Mouse (Mus musculus): ENCODE data around the gene Corin. TPM values are rescaled to one million over a fixed set of nuclear protein-coding genes. Genes with fewer than 3 reads are reported as not detected.
A peak's percentile ranks its signal among the peaks of the same experiment; 100 is the strongest.

The Corin gene
- total RNA-seq, 2 experiments from 2014 or later, result 147 to 164 TPM

GRCm38 (mm10) chr5:72446104-72446503, 58.2 kb downstream of the Corin start:
- DNase-seq, result peak in 1 of 2 experiments; percentile 27
- intact Hi-C loops (cut with DNase I), result no loop called here

GRCm38 (mm10) chr5:72443946-72444345, 60.3 kb downstream of the Corin start:
- DNase-seq, result peak in 1 of 2 experiments; percentile 24
- intact Hi-C loops (cut with DNase I), result no loop called here

GRCm38 (mm10) chr5:72443007-72443406, 61.3 kb downstream of the Corin start:
- no peak for DNase-seq
- intact Hi-C loops (cut with DNase I), result no loop called here

- intact Hi-C loops (cut with DNase I), result no loop called here
- DNase-seq, result no peak
Measured at GRCm38 (mm10) chr5:72441181-72441580, 63.1 kb downstream of the Corin start.

- intact Hi-C loops (cut with DNase I), result no loop called here
- no peak for DNase-seq
Measured at GRCm38 (mm10) chr5:72435085-72435484, 69.2 kb downstream of the Corin start.

GRCm38 (mm10) chr5:72431856-72432255, 72.4 kb downstream of the Corin start:
- no peak for DNase-seq
- intact Hi-C loops (cut with DNase I), result no loop called here

- intact Hi-C loops (cut with DNase I), result no loop called here
- no peak for DNase-seq
Measured at GRCm38 (mm10) chr5:72427556-72427955, 76.7 kb downstream of the Corin start.

- DNase-seq, result no peak
- intact Hi-C loops (cut with DNase I), result no loop called here
Measured at GRCm38 (mm10) chr5:72425342-72426010, 78.8 kb downstream of the Corin start.

GRCm38 (mm10) chr5:72411874-72412329, 92.4 kb downstream of the Corin start:
- peak in 1 of 2 experiments; percentile 42 for DNase-seq
- intact Hi-C loops (cut with DNase I), result loop anchor here (5.0 kb wide), 1 partner anchor 90 kb away; the partner anchor contains the start of gene Corin

GRCm38 (mm10) chr5:72410841-72411240, 93.4 kb downstream of the Corin start:
- no peak for DNase-seq
- intact Hi-C loops (cut with DNase I), result loop anchor here (5.0 kb wide), 1 partner anchor 91 kb away; the partner anchor contains the start of gene Corin

- intact Hi-C loops (cut with DNase I), result no loop called here
- no peak for DNase-seq
Measured at GRCm38 (mm10) chr5:72403376-72403775, 100.9 kb downstream of the Corin start.

- no peak for DNase-seq
- intact Hi-C loops (cut with DNase I), result no loop called here
Measured at GRCm38 (mm10) chr5:72402913-72403312, 101.4 kb downstream of the Corin start.

- intact Hi-C loops (cut with DNase I), result no loop called here
- DNase-seq, result no peak
Measured at GRCm38 (mm10) chr5:72401778-72402177, 102.5 kb downstream of the Corin start.

GRCm38 (mm10) chr5:72401251-72401650, 103.0 kb downstream of the Corin start:
- intact Hi-C loops (cut with DNase I), result no loop called here
- DNase-seq, result no peak

GRCm38 (mm10) chr5:72382148-72382547, 122.1 kb downstream of the Corin start:
- intact Hi-C loops (cut with DNase I), result no loop called here
- no peak for DNase-seq

- no peak for DNase-seq
- intact Hi-C loops (cut with DNase I), result no loop called here
Measured at GRCm38 (mm10) chr5:72380616-72381015, 123.7 kb downstream of the Corin start.

- intact Hi-C loops (cut with DNase I), result no loop called here
- DNase-seq, result no peak
Measured at GRCm38 (mm10) chr5:72368004-72368403, 136.3 kb downstream of the Corin start.

- DNase-seq, result no peak
- intact Hi-C loops (cut with DNase I), result no loop called here
Measured at GRCm38 (mm10) chr5:72365801-72366200, 138.5 kb downstream of the Corin start.

GRCm38 (mm10) chr5:72363838-72364237, 140.4 kb downstream of the Corin start:
- intact Hi-C loops (cut with DNase I), result no loop called here
- no peak for DNase-seq

GRCm38 (mm10) chr5:72353746-72354145, 150.5 kb downstream of the Corin start:
- no peak for DNase-seq
- intact Hi-C loops (cut with DNase I), result no loop called here

GRCm38 (mm10) chr5:72350081-72350758, 154.1 kb downstream of the Corin start:
- DNase-seq, result peak; percentile 11 to 13

GRCm38 (mm10) chr5:72348591-72348990, 155.7 kb downstream of the Corin start:
- intact Hi-C loops (cut with DNase I), result no loop called here
- DNase-seq, result no peak

More at GRCm38 (mm10) chr5:72350081-72350758, 154.1 kb downstream of the Corin start:
- intact Hi-C loops (cut with DNase I), result loop anchor here (2.0 kb wide), 3 partner anchors 155 to 361 kb away; partner anchors contain the start of gene Corin
